In genomic region chr3:28968851-28969250, GRCm38 (mm10) we compare ENCODE assay signal across 9 mouse cellular contexts.
A peak's percentile ranks its signal among the peaks of the same experiment; 100 is the strongest.
DNase-seq lines count a peak whose midpoint lies in the region; ATAC-seq lines count a peak whose summit lies in the region.
"Had no signal": no experiment of that assay in that cellular context is flagged by ENCODE, and none has a peak within 500 bp of the region (broad histone marks: within the 10 kb centered on the region; RNA-seq: fewer than 3 reads in every experiment).

No protein-coding gene starts in this region.

- H3K9ac ChIP-seq in liver, embryonic 12.5 days: no peak overlapping the region
- no peak overlapping the region for H3K9ac ChIP-seq in midbrain, embryonic 14.5 days (replicated peaks; ENCODE audit: low read length)

- H3K36me3 ChIP-seq in liver, embryonic 12.5 days: no peaks in the 10 kb centered on the region
- H3K36me3 ChIP-seq in midbrain, embryonic 14.5 days (ENCODE audit: control insufficient read depth, insufficient read depth, low read length): no peaks in the 10 kb centered on the region

- no peaks in the 10 kb centered on the region for H3K27me3 ChIP-seq in liver, embryonic 12.5 days (replicated peaks)
- no peaks in the 10 kb centered on the region for H3K27me3 ChIP-seq in midbrain, embryonic 14.5 days (ENCODE audit: control insufficient read depth, insufficient read depth, low read length)

- H3K4me3 ChIP-seq in liver, embryonic 12.5 days: no peak overlapping the region
- H3K4me3 ChIP-seq in midbrain, embryonic 14.5 days (replicated peaks; ENCODE audit: low read depth, low read length): no peak overlapping the region
- H3K4me3 ChIP-seq: erythroblast, embryonic 14.5 days had no signal

- WGBS in liver, embryonic 12.5 days (ENCODE audit: insufficient replicate concordance): 2% methylated on average over 4 of the region's 4 CpGs
- WGBS in midbrain, embryonic 14.5 days: 0% methylated on average over 4 of the region's 4 CpGs

- H3K27ac ChIP-seq in liver, embryonic 12.5 days: no peak overlapping the region
- no peak overlapping the region for H3K27ac ChIP-seq in midbrain, embryonic 14.5 days (replicated peaks; ENCODE audit: low read depth, low read length)

- H3K9me3 ChIP-seq in liver, embryonic 12.5 days (replicated peaks): no peaks in the 10 kb centered on the region
- no peaks in the 10 kb centered on the region for H3K9me3 ChIP-seq in midbrain, embryonic 14.5 days (ENCODE audit: control insufficient read depth, low read length)

- H3K4me1 ChIP-seq in liver, embryonic 12.5 days: no peaks in the 10 kb centered on the region
- H3K4me1 ChIP-seq in midbrain, embryonic 14.5 days (ENCODE audit: control insufficient read depth, insufficient read depth, low read length): no peaks in the 10 kb centered on the region

- ATAC-seq in liver, embryonic 12.5 days: no peak
- ATAC-seq in midbrain, embryonic 14.5 days (ENCODE audit: low FRiP score, low TSS enrichment): peak; percentile 55; the same call in 1 of the 2 replicates

- H3K4me2 ChIP-seq in liver, embryonic 12.5 days: no peak overlapping the region
- H3K4me2 ChIP-seq in midbrain, embryonic 14.5 days (ENCODE audit: low read length): no peak overlapping the region

- peak; percentile 17 for DNase-seq in liver
- peak; percentile 35 to 44 for DNase-seq in adrenal gland, adult 18-20 months (ENCODE audit: low spot score in 2 of 2)
- DNase-seq in embryo, embryonic 11.5 days (ENCODE audit: low read depth, low spot score): peak; percentile 47
- peak; percentile 53 for DNase-seq in heart, postnatal 4 days
- peak; percentile 8 to 36 for DNase-seq in layer of hippocampus, postnatal 36 days
- DNase-seq in midbrain, embryonic 14.5 days: peak; percentile 83
- DNase-seq in urinary bladder, adult 2 months (ENCODE audit: low spot score): peak; percentile 22

Comparison
In these comparisons a context has a peak if more than half of its experiments do, and no peak if none do; other contexts are left out.
1. DNase-seq: peak in every context shown above with its lines; median percentile 83 in midbrain, embryonic 14.5 days; 53 in heart, postnatal 4 days; 47 in embryo, embryonic 11.5 days; 40 in adrenal gland, adult 18-20 months; 22 in layer of hippocampus, postnatal 36 days; 22 in urinary bladder, adult 2 months; 17 in liver.